Mouse (Mus musculus) cerebellum, adult 2 months (tissue): ENCODE measurements around the gene Tubb4a. TPM values are rescaled to one million over a fixed set of nuclear protein-coding genes. Genes with fewer than 3 reads are reported as not detected.

Experiments used
- DNase-seq, 2 experiments: peaks; one replicate each; pipeline ENCODE4 v3.0.0; 2021
- H3K27ac ChIP-seq: fragments of 200-500 bp; 2 replicates; pipeline ENCODE4 v1.5.1; 2012; ENCODE audit warnings: low read length, control low read depth, inconsistent platforms; ENCODE audit not compliant: insufficient read depth
- H3K27me3 ChIP-seq: fragments of 200-500 bp; 2 replicates; pipeline ENCODE4 v1.6.1; 2012; ENCODE audit warnings: inconsistent platforms, mild to moderate bottlenecking, low read length, moderate library complexity; ENCODE audit not compliant: control insufficient read depth, insufficient read depth
- H3K4me1 ChIP-seq: fragments of 200-500 bp; 2 replicates; pipeline ENCODE4 v1.6.1; 2011; ENCODE audit warnings: low read length; ENCODE audit not compliant: control insufficient read depth, insufficient read depth
- H3K4me3 ChIP-seq: fragments of 200-500 bp; replicated peaks from 2 replicates; pipeline ENCODE3; 2011; ENCODE audit warnings: mild to moderate bottlenecking, low read depth, low read length, control low read depth; ENCODE audit not compliant: insufficient read depth
- CTCF ChIP-seq: fragments of 200-500 bp; IDR thresholded peaks from 2 replicates; pipeline ENCODE4 v1.5.1; 2011; ENCODE audit warnings: low read depth, mild to moderate bottlenecking, control low read depth, low read length, moderate library complexity, borderline replicate concordance; ENCODE audit not compliant: insufficient read depth
- POLR2A ChIP-seq: fragments of 200-500 bp; IDR thresholded peaks from 2 replicates; pipeline ENCODE4 v1.6.1; 2011; ENCODE audit warnings: low read length, control low read depth, borderline replicate concordance; ENCODE audit not compliant: insufficient read depth
- WGBS: fragments of 180-500 bp; shearing (Covaris S2); methylation state at CpG from one replicate; pipeline ENCODE4 v1.1.7; 2018; 5-methylcytosine and 5-hydroxymethylcytosine counted together
- polyA plus RNA-seq: library from polyadenylated mRNA; depleted of rRNA; stranded (reverse); fragments of >200 nt; gene quantifications from 2 replicates; pipeline ENCODE4 v1.2.3, GENCODE M21; 2012

Tubb4a gene
- polyA plus RNA-seq, 1 experiment: 1,121 TPM

GRCm38 (mm10) chr17:57107064-57107463 lies 19.5 kb upstream of the Tubb4a start:
- Histone ChIP-seq H3K27me3 (no peaks in the 10 kb centered on the region), H3K4me1 (peaks cover 5% of the 10 kb centered on the region; the same call in 1 of the 2 replicates), H3K27ac (no peak overlapping the region), H3K4me3 (no peak overlapping the region)
- 89% methylated on average over 5 of the region's 5 CpGs for WGBS
- DNase-seq: no peak
- TF ChIP-seq CTCF: no peak
- no peak for TF ChIP-seq POLR2A

GRCm38 (mm10) chr17:57106035-57106368 lies 18.4 kb upstream of the Tubb4a start:
- Histone ChIP-seq H3K4me3 (peak overlapping the region; percentile 97), H3K27ac (no peak overlapping the region), H3K27me3 (no peaks in the 10 kb centered on the region), H3K4me1 (peaks cover 5% of the 10 kb centered on the region; the same call in 1 of the 2 replicates)
- 11% methylated on average over 9 of the region's 9 CpGs for WGBS
- no peak for DNase-seq
- no peak for TF ChIP-seq POLR2A
- TF ChIP-seq CTCF: no peak

- Histone ChIP-seq H3K4me1 (peaks cover 5% of the 10 kb centered on the region; the same call in 1 of the 2 replicates), H3K27me3 (no peaks in the 10 kb centered on the region), H3K27ac (peak within 1 kb of the TSS; percentile 52), H3K4me3 (peak within 1 kb of the TSS; percentile 97)
- TF ChIP-seq CTCF: no peak
- TF ChIP-seq POLR2A: peak; percentile 61; the same call in 1 of the 2 replicates
- DNase-seq: peak; percentile 58 to 72
- WGBS: 1% methylated on average over 58 of the region's 61 CpGs
These were observed 17.8 kb upstream of the Tubb4a start, which contains the start of gene Tnfsf9 for GRCm38 (mm10) chr17:57105181-57106034. Gene Tnfsf9, plus strand, starts transcription at chr17:57105325.

GRCm38 (mm10) chr17:57104496-57104895 lies 16.9 kb upstream of the Tubb4a start:
- no peak overlapping the region for H3K27ac ChIP-seq
- 50% methylated on average over 4 of the region's 4 CpGs for WGBS
- DNase-seq: no peak
- TF ChIP-seq POLR2A (no peak), CTCF (no peak)
- no peaks in the 10 kb centered on the region for H3K27me3 ChIP-seq
- H3K4me3 ChIP-seq: peak overlapping the region; percentile 97
- peaks cover 5% of the 10 kb centered on the region; the same call in 1 of the 2 replicates for H3K4me1 ChIP-seq

- H3K27me3 ChIP-seq: no peaks in the 10 kb centered on the region
- peaks cover 4% of the 10 kb centered on the region; the same call in 1 of the 2 replicates for H3K4me1 ChIP-seq
- no peak for DNase-seq
- H3K4me3 ChIP-seq: no peak overlapping the region
- TF ChIP-seq CTCF: no peak
- TF ChIP-seq POLR2A: no peak
- H3K27ac ChIP-seq: no peak overlapping the region
- 65% methylated on average over 2 of the region's 2 CpGs for WGBS
These were observed 14.7 kb upstream of the Tubb4a start for GRCm38 (mm10) chr17:57102276-57102675.

GRCm38 (mm10) chr17:57099629-57100325 lies 12.2 kb upstream of the Tubb4a start:
- H3K4me3 ChIP-seq: no peak overlapping the region
- TF ChIP-seq CTCF (no peak), POLR2A (no peak)
- H3K27me3 ChIP-seq: no peaks in the 10 kb centered on the region
- no peak overlapping the region for H3K27ac ChIP-seq
- H3K4me1 ChIP-seq: no peaks in the 10 kb centered on the region; the same call in 1 of the 2 replicates
- DNase-seq: no peak
- WGBS: 21% methylated on average over 10 of the region's 10 CpGs

GRCm38 (mm10) chr17:57098321-57098720 lies 10.7 kb upstream of the Tubb4a start:
- Histone ChIP-seq H3K4me3 (no peak overlapping the region), H3K27me3 (no peaks in the 10 kb centered on the region), H3K4me1 (no peaks in the 10 kb centered on the region; the same call in 1 of the 2 replicates), H3K27ac (no peak overlapping the region)
- DNase-seq: no peak
- WGBS: 85% methylated on average over 5 of the region's 5 CpGs
- TF ChIP-seq CTCF (no peak), POLR2A (no peak)
